Mouse (Mus musculus) kidney, postnatal 36 days (tissue): ENCODE measurements around the gene Aicda.
"Not testable (repeated sequence)": the region's sequence is repeated elsewhere in the genome, so short reads cannot be mapped to it uniquely, and the experiment has no call there.

Experiments
- DNase-seq, 2 experiments: peaks; one replicate each; pipeline ENCODE4 v3.0.0; 2021 to 2022; ENCODE audit warnings: mixed read lengths in 2 of 2

Gene Aicda

GRCm38 (mm10) chr6:122555266-122555665 lies 1.7 kb downstream of the Aicda start:
- DNase-seq, result no peak

- DNase-seq, result peak; percentile 71 to 85
Observed at GRCm38 (mm10) chr6:122556959-122557561, 3.5 kb downstream of the Aicda start.

GRCm38 (mm10) chr6:122560427-122560826 lies 6.8 kb downstream of the Aicda start:
- DNase-seq, result peak; percentile 64 to 84

DNA sequence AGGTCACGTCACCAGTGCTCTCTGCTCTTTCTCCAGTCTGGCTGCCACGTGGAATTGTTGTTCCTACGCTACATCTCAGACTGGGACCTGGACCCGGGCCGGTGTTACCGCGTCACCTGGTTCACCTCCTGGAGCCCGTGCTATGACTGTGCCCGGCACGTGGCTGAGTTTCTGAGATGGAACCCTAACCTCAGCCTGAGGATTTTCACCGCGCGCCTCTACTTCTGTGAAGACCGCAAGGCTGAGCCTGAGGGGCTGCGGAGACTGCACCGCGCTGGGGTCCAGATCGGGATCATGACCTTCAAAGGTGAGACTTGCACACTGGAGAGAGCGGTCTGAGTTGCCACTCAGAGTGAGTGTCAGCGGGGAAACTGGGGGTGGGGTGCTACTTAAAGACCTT lies 7.4 kb downstream of the Aicda start:
- no peak for DNase-seq

- peak; percentile 49 to 78 for DNase-seq
Observed at GRCm38 (mm10) chr6:122562463-122562862, 8.9 kb downstream of the Aicda start.

DNA sequence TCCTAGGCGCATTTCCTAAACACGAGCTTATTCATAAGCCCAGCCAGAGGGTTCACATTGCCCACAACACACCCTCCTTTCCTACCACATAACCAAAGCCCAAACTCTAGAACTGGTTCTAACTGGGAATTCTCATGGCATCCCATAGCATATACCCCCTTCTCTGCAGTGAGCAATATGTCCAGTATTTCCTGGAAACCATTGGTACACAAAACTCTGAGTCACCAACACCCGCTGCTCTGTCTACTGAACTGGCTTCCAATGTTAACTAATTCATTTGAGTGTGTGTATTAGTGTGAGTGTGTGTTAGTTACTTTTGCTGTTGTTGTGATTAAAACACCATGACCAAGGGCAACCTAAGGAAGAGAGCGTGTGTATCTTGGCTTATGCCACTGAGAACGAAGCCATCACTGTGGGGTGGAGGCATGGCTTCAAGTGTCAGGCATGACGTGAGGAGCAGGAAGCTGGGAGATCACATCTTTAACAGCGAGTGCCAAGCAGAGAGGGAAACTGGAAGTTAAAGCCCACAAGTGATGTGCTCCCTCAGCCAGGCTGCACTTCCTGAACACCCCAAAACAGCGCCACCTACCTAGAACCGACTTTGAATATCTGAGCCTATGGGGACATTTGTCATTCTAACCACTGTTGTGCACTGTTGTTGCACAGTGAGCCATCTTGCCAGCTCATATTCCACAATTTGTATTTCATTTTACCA lies 11.6 kb downstream of the Aicda start:
- DNase-seq, result no peak

GRCm38 (mm10) chr6:122569113-122569512 lies 15.5 kb downstream of the Aicda start:
- DNase-seq, result no peak

GRCm38 (mm10) chr6:122569762-122570161 lies 16.2 kb downstream of the Aicda start:
- no peak for DNase-seq

GRCm38 (mm10) chr6:122570695-122571616 lies 17.4 kb downstream of the Aicda start:
- no peak for DNase-seq

DNA sequence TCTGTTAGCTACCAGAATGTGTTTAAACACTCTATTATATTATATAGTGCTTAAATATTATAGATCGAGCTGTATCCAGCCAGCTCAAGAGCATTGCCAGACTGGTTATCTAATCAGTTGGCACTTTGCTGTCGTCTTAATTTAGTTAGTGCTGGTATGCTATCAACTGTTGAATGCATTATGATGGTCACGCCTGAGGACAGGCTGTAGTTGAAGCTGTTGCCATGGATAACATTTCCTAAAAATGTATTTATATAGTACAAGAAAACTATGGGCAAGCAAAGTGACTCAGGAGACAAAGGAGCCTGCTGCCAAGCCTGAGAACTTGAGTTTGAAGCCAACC lies 18.0 kb downstream of the Aicda start:
- DNase-seq, result no peak

GRCm38 (mm10) chr6:122575037-122575436 lies 21.4 kb downstream of the Aicda start:
- DNase-seq, result not testable (repeated sequence)

- DNase-seq, result no peak
Observed at GRCm38 (mm10) chr6:122577030-122577429, 23.4 kb downstream of the Aicda start.

- DNase-seq, result no peak
Observed at GRCm38 (mm10) chr6:122579086-122579485, 25.5 kb downstream of the Aicda start.

GRCm38 (mm10) chr6:122591027-122591758 lies 37.6 kb downstream of the Aicda start:
- no peak for DNase-seq

GRCm38 (mm10) chr6:122592905-122593304 lies 39.3 kb downstream of the Aicda start:
- no peak for DNase-seq

DNA sequence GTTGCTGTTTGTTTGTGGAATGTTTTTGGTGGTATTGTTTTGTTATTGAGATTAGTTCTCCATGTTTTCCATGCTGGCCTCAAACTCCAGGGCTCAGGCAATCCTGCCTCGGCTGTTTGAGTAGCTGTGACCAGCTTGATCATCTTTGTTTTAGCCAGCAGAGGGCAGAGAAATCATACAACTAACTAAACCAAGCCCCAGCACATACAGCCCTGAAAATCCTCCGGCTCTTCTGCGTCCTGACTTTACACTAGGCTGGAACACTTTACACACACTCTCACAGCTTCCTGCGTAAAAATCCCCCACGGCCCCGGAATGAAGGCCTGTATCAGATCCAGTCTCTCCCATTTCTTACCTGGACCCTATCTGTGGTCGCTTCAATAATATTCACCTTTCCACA lies 42.0 kb downstream of the Aicda start:
- DNase-seq, result peak; percentile 56 to 62

DNA sequence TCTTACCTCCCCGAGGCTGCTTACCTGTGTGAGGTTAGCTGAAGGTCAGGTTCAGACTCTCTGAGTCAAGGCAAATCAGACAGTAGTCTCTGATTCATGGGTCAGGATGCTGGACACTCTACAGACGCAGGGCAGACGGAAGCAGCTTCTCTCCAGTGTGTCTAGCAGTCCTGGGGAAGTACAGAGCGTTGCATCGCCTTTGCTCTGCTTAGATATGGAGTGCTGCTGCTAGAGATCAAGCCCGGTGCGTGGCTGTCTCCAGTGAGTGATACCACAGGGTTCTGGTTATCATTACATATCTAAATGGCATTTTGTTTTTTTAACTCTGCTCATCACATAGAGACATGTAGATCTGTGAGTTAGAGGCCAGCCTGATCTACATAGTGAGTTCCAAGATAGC lies 43.0 kb downstream of the Aicda start:
- DNase-seq, result no peak

- DNase-seq, result no peak
Observed at GRCm38 (mm10) chr6:122598014-122598413, 44.4 kb downstream of the Aicda start.

- peak; percentile 21 to 36 for DNase-seq
Observed at GRCm38 (mm10) chr6:122598436-122598835, 44.8 kb downstream of the Aicda start.

GRCm38 (mm10) chr6:122599054-122599737 lies 45.6 kb downstream of the Aicda start:
- DNase-seq, result no peak

DNA sequence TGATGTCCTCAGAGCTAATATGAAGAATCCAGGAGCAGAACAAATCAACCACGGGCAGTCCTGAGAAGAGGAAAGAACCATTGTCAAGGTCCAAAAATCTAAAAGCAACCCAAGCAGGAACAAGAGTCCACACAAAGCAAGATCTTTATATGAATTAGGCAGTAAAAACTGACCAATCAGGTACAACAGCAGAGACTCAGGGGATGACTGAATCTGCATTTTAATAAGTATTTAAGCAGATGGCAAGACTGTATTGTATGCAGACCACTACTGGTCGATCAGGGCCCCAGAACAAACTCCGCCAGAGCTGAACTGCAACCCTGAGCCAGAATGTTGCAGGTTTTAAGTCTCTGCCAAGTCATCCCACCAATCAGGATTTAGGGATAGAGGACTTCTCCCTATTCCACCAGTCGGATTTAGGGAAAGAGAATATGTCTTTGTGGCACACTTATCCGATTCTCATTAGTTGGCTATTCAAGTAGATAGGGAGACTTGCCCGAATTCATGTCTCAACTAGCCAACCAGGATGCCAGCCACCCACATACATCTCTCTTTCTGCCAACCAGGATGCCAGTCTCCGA lies 46.6 kb downstream of the Aicda start:
- no peak for DNase-seq

GRCm38 (mm10) chr6:122601031-122601430 lies 47.4 kb downstream of the Aicda start:
- DNase-seq, result no peak
